Mouse (Mus musculus): ENCODE results near the gene Sec11a. TPM values are rescaled to one million over a fixed set of nuclear protein-coding genes. Genes with fewer than 3 reads are reported as not detected.

The Sec11a gene
- polyA plus RNA-seq, 1 experiment, result not detected

GRCm38 (mm10) chr7:80873038-80873437, 74.5 kb downstream of the Sec11a start:
- 53% methylated on average over 5 of the region's 5 CpGs for WGBS
- Histone ChIP-seq H3K4me3 (ENCODE audit: insufficient read depth, low read depth, low read length) (no peak overlapping the region), H3K4me1 (ENCODE audit: control insufficient read depth, insufficient read depth, low read length) (no peaks in the 10 kb centered on the region), H3K27ac (ENCODE audit: insufficient read depth, low read depth, low read length) (no peak overlapping the region)
- no peak for TF ChIP-seq CTCF (IDR thresholded peaks at IDR 0.05; ENCODE audit: insufficient read depth, low read depth, low read length)
- no peak for TF ChIP-seq POLR2A (IDR thresholded peaks at IDR 0.05; ENCODE audit: insufficient read depth, low read depth, low read length)

GRCm38 (mm10) chr7:80868686-80869085, 78.9 kb downstream of the Sec11a start:
- Histone ChIP-seq H3K27ac (ENCODE audit: insufficient read depth, low read depth, low read length) (no peak overlapping the region), H3K4me1 (ENCODE audit: control insufficient read depth, insufficient read depth, low read length) (peaks cover 11% of the 10 kb centered on the region), H3K4me3 (ENCODE audit: insufficient read depth, low read depth, low read length) (no peak overlapping the region)
- WGBS, result 97% methylated on average over 2 of the region's 2 CpGs
- TF ChIP-seq POLR2A (IDR thresholded peaks at IDR 0.05; ENCODE audit: insufficient read depth, low read depth, low read length) (no peak), CTCF (IDR thresholded peaks at IDR 0.05; ENCODE audit: insufficient read depth, low read depth, low read length) (no peak)

GRCm38 (mm10) chr7:80866514-80867147, 80.9 kb downstream of the Sec11a start:
- TF ChIP-seq CTCF (IDR thresholded peaks at IDR 0.05; ENCODE audit: insufficient read depth, low read depth, low read length) (no peak), POLR2A (IDR thresholded peaks at IDR 0.05; ENCODE audit: insufficient read depth, low read depth, low read length) (no peak)
- H3K4me3 ChIP-seq (ENCODE audit: insufficient read depth, low read depth, low read length), result no peak overlapping the region
- H3K4me1 ChIP-seq (ENCODE audit: control insufficient read depth, insufficient read depth, low read length), result peaks cover 24% of the 10 kb centered on the region
- H3K27ac ChIP-seq (ENCODE audit: insufficient read depth, low read depth, low read length), result no peak overlapping the region
- WGBS, result 83% methylated on average over 7 of the region's 7 CpGs

GRCm38 (mm10) chr7:80865521-80865920, 82.1 kb downstream of the Sec11a start:
- no peak overlapping the region for H3K4me3 ChIP-seq (ENCODE audit: insufficient read depth, low read depth, low read length)
- no peak overlapping the region for H3K27ac ChIP-seq (ENCODE audit: insufficient read depth, low read depth, low read length)
- no peak for TF ChIP-seq CTCF (IDR thresholded peaks at IDR 0.05; ENCODE audit: insufficient read depth, low read depth, low read length)
- TF ChIP-seq POLR2A (IDR thresholded peaks at IDR 0.05; ENCODE audit: insufficient read depth, low read depth, low read length), result no peak
- H3K4me1 ChIP-seq (ENCODE audit: control insufficient read depth, insufficient read depth, low read length), result peaks cover 24% of the 10 kb centered on the region
- 94% methylated on average over 7 of the region's 7 CpGs for WGBS

GRCm38 (mm10) chr7:80864831-80865230, 82.7 kb downstream of the Sec11a start:
- Histone ChIP-seq H3K27ac (ENCODE audit: insufficient read depth, low read depth, low read length) (no peak overlapping the region), H3K4me3 (ENCODE audit: insufficient read depth, low read depth, low read length) (no peak overlapping the region), H3K4me1 (ENCODE audit: control insufficient read depth, insufficient read depth, low read length) (peaks cover 24% of the 10 kb centered on the region)
- 69% methylated on average over 8 of the region's 8 CpGs for WGBS
- TF ChIP-seq POLR2A (IDR thresholded peaks at IDR 0.05; ENCODE audit: insufficient read depth, low read depth, low read length) (no peak), CTCF (IDR thresholded peaks at IDR 0.05; ENCODE audit: insufficient read depth, low read depth, low read length) (no peak)

GRCm38 (mm10) chr7:80864151-80864550, 83.4 kb downstream of the Sec11a start:
- TF ChIP-seq POLR2A (IDR thresholded peaks at IDR 0.05; ENCODE audit: insufficient read depth, low read depth, low read length), result no peak
- TF ChIP-seq CTCF (IDR thresholded peaks at IDR 0.05; ENCODE audit: insufficient read depth, low read depth, low read length), result no peak
- 28% methylated on average over 1 of the region's 1 CpGs for WGBS
- H3K4me1 ChIP-seq (ENCODE audit: control insufficient read depth, insufficient read depth, low read length), result peaks cover 24% of the 10 kb centered on the region
- H3K4me3 ChIP-seq (ENCODE audit: insufficient read depth, low read depth, low read length), result no peak overlapping the region
- H3K27ac ChIP-seq (ENCODE audit: insufficient read depth, low read depth, low read length), result 0 out of 2 replicates have a peak overlapping the region, but pooled peaks have one; percentile 3

- 60% methylated on average over 5 of the region's 5 CpGs for WGBS
- Histone ChIP-seq H3K4me1 (ENCODE audit: control insufficient read depth, insufficient read depth, low read length) (peaks cover 24% of the 10 kb centered on the region), H3K4me3 (ENCODE audit: insufficient read depth, low read depth, low read length) (peak overlapping the region; percentile 11), H3K27ac (ENCODE audit: insufficient read depth, low read depth, low read length) (no peak overlapping the region)
- TF ChIP-seq POLR2A (IDR thresholded peaks at IDR 0.05; ENCODE audit: insufficient read depth, low read depth, low read length) (no peak), CTCF (IDR thresholded peaks at IDR 0.05; ENCODE audit: insufficient read depth, low read depth, low read length) (no peak)
Measured at GRCm38 (mm10) chr7:80863520-80863919, 84.1 kb downstream of the Sec11a start.

- 77% methylated on average over 2 of the region's 2 CpGs for WGBS
- Histone ChIP-seq H3K27ac (ENCODE audit: insufficient read depth, low read depth, low read length) (no peak overlapping the region), H3K4me3 (ENCODE audit: insufficient read depth, low read depth, low read length) (no peak overlapping the region), H3K4me1 (ENCODE audit: control insufficient read depth, insufficient read depth, low read length) (peaks cover 24% of the 10 kb centered on the region)
- TF ChIP-seq POLR2A (IDR thresholded peaks at IDR 0.05; ENCODE audit: insufficient read depth, low read depth, low read length) (no peak), CTCF (IDR thresholded peaks at IDR 0.05; ENCODE audit: insufficient read depth, low read depth, low read length) (no peak)
Measured at GRCm38 (mm10) chr7:80862475-80862874, 85.1 kb downstream of the Sec11a start.

- H3K4me1 ChIP-seq (ENCODE audit: control insufficient read depth, insufficient read depth, low read length), result peaks cover 19% of the 10 kb centered on the region
- 1% methylated on average over 40 of the region's 40 CpGs for WGBS
- TF ChIP-seq POLR2A (IDR thresholded peaks at IDR 0.05; ENCODE audit: insufficient read depth, low read depth, low read length) (peak; percentile 83), CTCF (IDR thresholded peaks at IDR 0.05; ENCODE audit: insufficient read depth, low read depth, low read length) (no peak)
- H3K27ac ChIP-seq (ENCODE audit: insufficient read depth, low read depth, low read length), result peak within 1 kb of the TSS; percentile 61
- peak within 1 kb of the TSS; percentile 59 for H3K4me3 ChIP-seq (ENCODE audit: insufficient read depth, low read depth, low read length)
Measured at GRCm38 (mm10) chr7:80860729-80861274, 86.8 kb downstream of the Sec11a start, which contains the start of gene Zscan2. TSS of gene Zscan2 (plus strand) at chr7:80860920.

Measured in olfactory bulb, adult 2 months (tissue).